In genomic region chr17:68161107-68161506, GRCm38 (mm10) we compare ENCODE assay signal across 28 mouse cellular contexts.
"Had no signal": no experiment of that assay in that cellular context is flagged by ENCODE, and none has a peak within 500 bp of the region (broad histone marks: within the 10 kb centered on the region; RNA-seq: fewer than 3 reads in every experiment).

No protein-coding gene starts in this region.

- DNase-seq: gastrocnemius, adult 2 months; gastrocnemius, postnatal 14 days; gastrocnemius, postnatal 36 days; heart, adult 2 months; heart, postnatal 14 days; heart, postnatal 36 days; kidney, adult 18-20 months; kidney, adult 9 months; kidney, postnatal 14 days; kidney, postnatal 36 days; layer of hippocampus, adult 9-11 months; liver; liver, embryonic 13.5 days had no signal

- ATAC-seq: hindbrain, embryonic 16.5 days; inflammation-experienced regulatory T-cells, adult 6 months; intestine, embryonic 15.5 days; intestine, postnatal 0 days had no signal

- H3K27ac ChIP-seq: gastrocnemius, adult 2 months; heart, adult 2 months; heart, embryonic 13.5 days; heart, embryonic 15.5 days; hindbrain, embryonic 10.5 days; hindbrain, embryonic 12.5 days; hindbrain, embryonic 14.5 days; intestine, embryonic 15.5 days; kidney, embryonic 15.5 days; kidney, postnatal 0 days; left cerebral cortex, adult 2 months; limb, embryonic 10.5 days; limb, embryonic 12.5 days; liver, embryonic 13.5 days; liver, embryonic 15.5 days had no signal

- H3K36me3 ChIP-seq: heart, embryonic 13.5 days; heart, embryonic 15.5 days; hindbrain, embryonic 10.5 days; hindbrain, embryonic 12.5 days; intestine, embryonic 15.5 days; kidney, embryonic 15.5 days; limb, embryonic 10.5 days; limb, embryonic 12.5 days; liver, embryonic 13.5 days; liver, embryonic 15.5 days had no signal

- H3K27me3 ChIP-seq: heart, embryonic 13.5 days; hindbrain, embryonic 12.5 days; intestine, embryonic 15.5 days; kidney, embryonic 15.5 days; limb, embryonic 12.5 days; liver, embryonic 13.5 days; liver, embryonic 15.5 days had no signal

- H3K4me3 ChIP-seq: gastrocnemius, adult 2 months; heart, adult 2 months; heart, embryonic 13.5 days; heart, embryonic 15.5 days; hindbrain, embryonic 10.5 days; hindbrain, embryonic 12.5 days; intestine, embryonic 15.5 days; kidney, embryonic 15.5 days; left cerebral cortex, adult 2 months; limb, embryonic 10.5 days; limb, embryonic 12.5 days; liver, embryonic 13.5 days; liver, embryonic 15.5 days had no signal

- H3K9me3 ChIP-seq: heart, embryonic 13.5 days; heart, embryonic 15.5 days; hindbrain, embryonic 10.5 days; hindbrain, embryonic 12.5 days; intestine, embryonic 15.5 days; kidney, embryonic 15.5 days; limb, embryonic 10.5 days; limb, embryonic 12.5 days; liver, embryonic 13.5 days; liver, embryonic 15.5 days had no signal

- H3K4me1 ChIP-seq: liver, embryonic 13.5 days; liver, embryonic 15.5 days had no signal
